Mouse (Mus musculus) midbrain, embryonic 11.5 days (tissue): ENCODE results near the gene Cables2. TPM values are rescaled to one million over a fixed set of nuclear protein-coding genes. Genes with fewer than 3 reads are reported as not detected.
A peak's percentile ranks its signal among the peaks of the same experiment; 100 is the strongest.

Experiments used
- ATAC-seq: fragments of 200-750 bp; cut with Nextera tagmentation; 2 replicates; pipeline ENCODE4 v1.8.0; 2017; ENCODE audit warnings: moderate TSS enrichment, moderate library complexity; ENCODE audit not compliant: low FRiP score
- DNase-seq: peaks from one replicate; pipeline ENCODE4 v3.0.0; 2015; ENCODE audit warnings: low spot score; ENCODE audit errors: missing footprints
- H3K27ac ChIP-seq: fragments of 300-500 bp; sonication (generic); 2 replicates; pipeline ENCODE4 v1.5.1; 2014; ENCODE audit warnings: low read depth, low read length
- H3K27me3 ChIP-seq: fragments of 300-500 bp; sonication (generic); 2 replicates; pipeline ENCODE4 v1.6.1; 2014; ENCODE audit warnings: mild to moderate bottlenecking, low read length, moderate library complexity, mixed read lengths; ENCODE audit not compliant: control insufficient read depth, insufficient read depth
- H3K36me3 ChIP-seq: fragments of 300-500 bp; sonication (generic); 2 replicates; pipeline ENCODE4 v1.6.1; 2014; ENCODE audit warnings: mild to moderate bottlenecking, low read length, moderate library complexity, mixed read lengths; ENCODE audit not compliant: control insufficient read depth, insufficient read depth
- H3K4me1 ChIP-seq: fragments of 300-500 bp; sonication (generic); 2 replicates; pipeline ENCODE4 v1.6.1; 2014; ENCODE audit warnings: low read length; ENCODE audit not compliant: control insufficient read depth, insufficient read depth
- H3K4me2 ChIP-seq: fragments of 300-500 bp; sonication (generic); 2 replicates; pipeline ENCODE4 v1.6.1; 2014; ENCODE audit warnings: mild to moderate bottlenecking, moderate library complexity
- H3K4me3 ChIP-seq: fragments of 300-500 bp; sonication (generic); 2 replicates; pipeline ENCODE4 v1.5.1; 2014; ENCODE audit warnings: low read depth, low read length
- H3K9ac ChIP-seq: fragments of 300-500 bp; sonication (generic); 2 replicates; pipeline ENCODE4 v1.6.1; 2014; ENCODE audit warnings: low read length
- H3K9me3 ChIP-seq: fragments of 300-500 bp; sonication (generic); 2 replicates; pipeline ENCODE4 v1.6.1; 2016; ENCODE audit warnings: low read length; ENCODE audit not compliant: control insufficient read depth
- WGBS: fragments of 180-500 bp; shearing (Covaris S2); extraction: QIAGEN DNeasy Blood & Tissue Kit; methylation state at CpG from one replicate; pipeline ENCODE4 v1.1.7; 2014; 5-methylcytosine and 5-hydroxymethylcytosine counted together
- polyA plus RNA-seq: library from polyadenylated mRNA; unstranded; fragments of >200 nt; fragmentation: Nextera tagmentation; extraction: Ambion mirVana; gene quantifications from 2 replicates; pipeline ENCODE4 v1.2.1, GENCODE M21; 2014

The Cables2 gene
- polyA plus RNA-seq, 1 experiment from 2014 or later: 14.4 TPM

DNA sequence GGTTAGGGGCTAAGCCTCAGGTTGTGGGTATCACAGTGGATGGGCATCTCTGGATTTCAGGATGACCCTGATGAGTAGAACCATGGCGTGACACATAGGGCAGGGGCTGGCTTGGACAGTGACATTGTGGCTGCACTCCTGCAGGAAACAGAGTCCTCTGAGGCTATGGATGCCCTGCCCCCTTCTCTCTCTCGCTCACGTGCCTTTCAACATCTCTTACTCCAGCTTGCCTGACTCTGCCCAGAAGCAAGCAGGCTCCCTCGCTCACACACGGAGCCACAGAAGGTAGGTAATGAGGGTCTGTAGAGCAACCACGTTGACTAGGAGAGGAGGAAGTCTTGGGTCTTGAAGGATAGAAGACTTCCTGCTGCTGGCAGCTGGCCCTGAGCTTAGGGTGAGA, 17.2 kb upstream of the Cables2 start:
- no peaks in the 10 kb centered on the region for H3K9me3 ChIP-seq
- no peak overlapping the region for H3K9ac ChIP-seq
- WGBS: 65% methylated on average over 6 of the region's 6 CpGs
- no peak overlapping the region for H3K27ac ChIP-seq
- no peak overlapping the region for H3K4me2 ChIP-seq
- no peaks in the 10 kb centered on the region for H3K4me1 ChIP-seq
- no peak for ATAC-seq
- no peaks in the 10 kb centered on the region for H3K36me3 ChIP-seq
- H3K27me3 ChIP-seq: no peaks in the 10 kb centered on the region
- no peak overlapping the region for H3K4me3 ChIP-seq
- DNase-seq: peak; percentile 35

- DNase-seq (peak; percentile 80), ATAC-seq (no peak)
- Histone ChIP-seq H3K4me2 (no peak within 1 kb of the TSS), H3K27me3 (no peaks in the 10 kb centered on the region), H3K9ac (no peak within 1 kb of the TSS), H3K4me3 (no peak within 1 kb of the TSS), H3K36me3 (no peaks in the 10 kb centered on the region), H3K27ac (no peak within 1 kb of the TSS), H3K9me3 (no peaks in the 10 kb centered on the region), H3K4me1 (no peaks in the 10 kb centered on the region)
- WGBS: 37% methylated on average over 16 of the region's 16 CpGs
Observed at GRCm38 (mm10) chr2:180289440-180290108, 16.3 kb upstream of the Cables2 start, which contains the start of gene Rbbp8nl. TSS of gene Rbbp8nl (minus strand) at chr2:180289879.

GRCm38 (mm10) chr2:180288966-180289365, 15.7 kb upstream of the Cables2 start:
- H3K27me3 ChIP-seq: no peaks in the 10 kb centered on the region
- 66% methylated on average over 11 of the region's 11 CpGs for WGBS
- no peak overlapping the region for H3K9ac ChIP-seq
- no peaks in the 10 kb centered on the region for H3K9me3 ChIP-seq
- no peak overlapping the region for H3K4me2 ChIP-seq
- H3K27ac ChIP-seq: no peak overlapping the region
- no peaks in the 10 kb centered on the region for H3K36me3 ChIP-seq
- ATAC-seq (no peak), DNase-seq (no peak)
- H3K4me3 ChIP-seq: no peak overlapping the region
- no peaks in the 10 kb centered on the region for H3K4me1 ChIP-seq

GRCm38 (mm10) chr2:180279321-180279720, 6.0 kb upstream of the Cables2 start:
- Histone ChIP-seq H3K27ac (no peak overlapping the region), H3K9me3 (no peaks in the 10 kb centered on the region), H3K4me2 (no peak overlapping the region), H3K36me3 (no peaks in the 10 kb centered on the region), H3K9ac (no peak overlapping the region), H3K4me3 (no peak overlapping the region), H3K27me3 (no peaks in the 10 kb centered on the region), H3K4me1 (no peaks in the 10 kb centered on the region)
- DNase-seq (no peak), ATAC-seq (no peak)
- 84% methylated on average over 8 of the region's 8 CpGs for WGBS

- Histone ChIP-seq H3K4me2 (no peak overlapping the region), H3K36me3 (no peaks in the 10 kb centered on the region), H3K4me3 (no peak overlapping the region), H3K9ac (no peak overlapping the region), H3K9me3 (no peaks in the 10 kb centered on the region), H3K27ac (no peak overlapping the region), H3K27me3 (no peaks in the 10 kb centered on the region), H3K4me1 (no peaks in the 10 kb centered on the region)
- WGBS: 78% methylated on average over 8 of the region's 8 CpGs
- ATAC-seq: no peak
- DNase-seq: no peak
Observed at GRCm38 (mm10) chr2:180277773-180278320, 4.6 kb upstream of the Cables2 start.

GRCm38 (mm10) chr2:180276851-180277259, 3.6 kb upstream of the Cables2 start:
- Histone ChIP-seq H3K4me2 (no peak overlapping the region), H3K36me3 (no peaks in the 10 kb centered on the region), H3K4me1 (peaks cover 8% of the 10 kb centered on the region), H3K9ac (no peak overlapping the region), H3K27me3 (no peaks in the 10 kb centered on the region), H3K9me3 (no peaks in the 10 kb centered on the region), H3K27ac (no peak overlapping the region), H3K4me3 (no peak overlapping the region)
- DNase-seq (peak; percentile 72), ATAC-seq (no peak)
- 70% methylated on average over 8 of the region's 8 CpGs for WGBS

DNA sequence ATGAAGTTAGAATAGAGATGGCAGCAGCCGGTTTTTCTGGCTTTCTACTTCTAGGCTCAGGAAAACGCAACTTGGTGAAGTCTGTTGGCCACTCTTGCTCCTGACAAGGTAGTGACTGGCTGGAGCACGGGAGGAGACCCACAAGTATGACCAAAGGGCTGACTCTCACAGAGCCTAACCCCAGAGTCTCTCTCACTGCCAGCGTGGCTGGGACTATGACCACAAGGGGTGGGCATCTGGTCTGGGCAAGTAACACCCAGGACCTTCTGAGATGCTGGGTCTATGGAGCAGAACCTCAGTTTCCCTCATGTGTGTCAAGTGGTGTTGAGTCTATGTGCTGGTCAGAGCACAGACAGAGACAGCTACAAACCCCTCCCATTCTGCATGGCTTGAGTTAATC, 3.1 kb upstream of the Cables2 start:
- no peak overlapping the region for H3K4me2 ChIP-seq
- no peak overlapping the region for H3K27ac ChIP-seq
- no peaks in the 10 kb centered on the region for H3K9me3 ChIP-seq
- WGBS: 61% methylated on average over 4 of the region's 4 CpGs
- H3K9ac ChIP-seq: no peak overlapping the region
- H3K36me3 ChIP-seq: no peaks in the 10 kb centered on the region
- DNase-seq (no peak), ATAC-seq (no peak)
- no peak overlapping the region for H3K4me3 ChIP-seq
- no peaks in the 10 kb centered on the region for H3K27me3 ChIP-seq
- H3K4me1 ChIP-seq: peaks cover 11% of the 10 kb centered on the region

- H3K36me3 ChIP-seq: no peaks in the 10 kb centered on the region
- 3% methylated on average over 8 of the region's 8 CpGs for WGBS
- no peak overlapping the region for H3K4me3 ChIP-seq
- H3K27me3 ChIP-seq: no peaks in the 10 kb centered on the region
- H3K9me3 ChIP-seq: no peaks in the 10 kb centered on the region
- H3K4me2 ChIP-seq: no peak overlapping the region
- DNase-seq (peak; percentile 99), ATAC-seq (peak; percentile 39)
- no peak overlapping the region for H3K27ac ChIP-seq
- H3K9ac ChIP-seq: no peak overlapping the region
- H3K4me1 ChIP-seq: peaks cover 13% of the 10 kb centered on the region
Observed at GRCm38 (mm10) chr2:180275836-180276235, 2.5 kb upstream of the Cables2 start.

- DNase-seq (no peak), ATAC-seq (no peak)
- Histone ChIP-seq H3K9ac (no peak overlapping the region), H3K27me3 (no peaks in the 10 kb centered on the region), H3K9me3 (no peaks in the 10 kb centered on the region), H3K27ac (no peak overlapping the region), H3K4me3 (no peak overlapping the region), H3K4me1 (peaks cover 14% of the 10 kb centered on the region), H3K36me3 (peaks cover 5% of the 10 kb centered on the region; the same call in 1 of the 2 replicates), H3K4me2 (no peak overlapping the region)
- 78% methylated on average over 2 of the region's 2 CpGs for WGBS
Observed at GRCm38 (mm10) chr2:180274523-180274922, 1.2 kb upstream of the Cables2 start.
